Mouse (Mus musculus): Measurements from ENCODE around the gene Pear1. TPM values are rescaled to one million over a fixed set of nuclear protein-coding genes. Genes with fewer than 3 reads are reported as not detected.
"Not testable (repeated sequence)": the region's sequence is repeated elsewhere in the genome, so short reads cannot be mapped to it uniquely, and the experiment has no call there.

Pear1 gene
- 5.0 and 5.3 TPM in 2 replicates for polyA plus RNA-seq (2015; fragmentation: Nextera tagmentation; extraction: Ambion mirVana)

DNA sequence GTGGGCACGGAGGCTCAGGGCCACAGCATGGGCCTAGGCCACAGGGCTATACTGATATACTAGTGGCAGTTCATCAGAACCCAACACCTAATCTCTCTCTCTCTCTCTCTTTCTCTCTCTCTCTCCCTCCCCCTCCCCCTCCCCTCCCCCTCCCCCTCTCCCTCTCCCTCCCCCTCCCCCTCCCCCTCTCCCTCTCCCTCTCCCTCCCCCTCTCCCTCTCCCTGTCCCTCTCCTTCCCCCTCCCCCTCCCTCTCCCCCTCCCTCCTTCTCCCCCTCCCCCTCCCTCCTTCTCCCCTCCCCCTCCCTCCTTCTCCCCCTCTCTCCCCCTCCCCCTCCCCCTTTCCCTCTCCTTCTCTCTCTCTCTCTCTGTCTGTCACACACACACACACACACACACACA lies at the start of gene Pear1:
Pear1 (minus strand) TSS at position 101 of the 400 bp plus-strand sequence.
- not testable (repeated sequence) for DNase-seq; H3K9ac ChIP-seq; ATAC-seq (ENCODE audit: low read depth); H3K27me3 ChIP-seq; H3K36me3 ChIP-seq; H3K4me2 ChIP-seq; H3K27ac ChIP-seq; H3K4me1 ChIP-seq (replicated peaks); H3K9me3 ChIP-seq (replicated peaks); H3K4me3 ChIP-seq (replicated peaks)
- WGBS (ENCODE audit: insufficient replicate concordance): 76% methylated on average over 1 of the region's 1 CpGs

DNA sequence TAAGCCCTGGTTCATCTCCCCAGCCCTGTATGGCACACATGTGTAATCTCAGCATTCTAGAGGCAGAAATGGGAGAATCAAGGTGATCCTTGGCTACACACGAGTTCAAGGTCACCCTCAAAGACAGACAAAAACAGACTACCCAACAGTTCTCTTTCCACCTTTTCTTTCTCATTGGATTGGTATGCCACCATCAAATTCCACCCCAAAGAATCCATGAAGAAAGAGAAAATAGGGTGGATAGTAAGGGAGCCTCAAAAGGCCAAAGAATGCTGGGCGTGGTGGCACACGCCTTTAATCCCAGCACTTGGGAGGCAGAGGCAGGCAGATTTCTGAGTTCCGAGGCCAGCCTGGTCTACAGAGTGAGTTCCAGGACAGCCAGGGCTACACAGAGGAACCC lies 40.0 kb upstream of the Pear1 start:
- 79% methylated on average over 4 of the region's 4 CpGs for WGBS (ENCODE audit: insufficient replicate concordance)
- H3K9me3 ChIP-seq (replicated peaks): not testable (repeated sequence)

DNA sequence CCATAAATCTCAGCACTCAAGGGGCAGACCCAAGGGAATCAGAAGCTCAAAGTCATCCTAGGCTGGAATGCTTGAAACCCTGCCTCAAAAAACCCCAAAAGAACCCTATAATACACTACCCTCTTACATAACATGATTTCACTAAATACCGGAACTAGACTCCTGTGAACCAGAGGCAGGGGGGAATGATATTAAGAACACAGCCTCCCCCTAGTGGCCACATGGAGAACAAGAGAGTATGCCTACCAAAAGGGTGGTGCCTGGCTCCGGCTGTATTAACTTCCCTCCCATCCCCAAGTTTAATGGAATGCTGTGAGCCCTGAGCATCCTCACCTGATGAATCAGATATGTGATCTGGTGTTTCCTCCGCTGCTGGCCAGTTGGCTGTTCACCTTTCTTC lies 35.7 kb upstream of the Pear1 start:
- no peak overlapping the region for H3K9ac ChIP-seq
- 35% methylated on average over 3 of the region's 3 CpGs for WGBS (ENCODE audit: insufficient replicate concordance)
- ATAC-seq (ENCODE audit: low read depth): no peak
- no peak overlapping the region for H3K4me3 ChIP-seq (replicated peaks)
- DNase-seq: peak; percentile 19
- H3K36me3 ChIP-seq: peaks cover 80% of the 10 kb centered on the region
- H3K4me1 ChIP-seq (replicated peaks): no peaks in the 10 kb centered on the region
- H3K4me2 ChIP-seq: no peak overlapping the region
- no peaks in the 10 kb centered on the region for H3K9me3 ChIP-seq (replicated peaks)
- no peak overlapping the region for H3K27ac ChIP-seq
- no peaks in the 10 kb centered on the region for H3K27me3 ChIP-seq

More for the DNA sequence above, 40.0 kb upstream of the Pear1 start:
- not testable (repeated sequence) for H3K4me2 ChIP-seq; ATAC-seq (ENCODE audit: low read depth); H3K9ac ChIP-seq; DNase-seq; H3K27me3 ChIP-seq; H3K27ac ChIP-seq; H3K4me1 ChIP-seq (replicated peaks); H3K4me3 ChIP-seq (replicated peaks)
- H3K36me3 ChIP-seq: peaks cover 91% of the 10 kb centered on the region

DNA sequence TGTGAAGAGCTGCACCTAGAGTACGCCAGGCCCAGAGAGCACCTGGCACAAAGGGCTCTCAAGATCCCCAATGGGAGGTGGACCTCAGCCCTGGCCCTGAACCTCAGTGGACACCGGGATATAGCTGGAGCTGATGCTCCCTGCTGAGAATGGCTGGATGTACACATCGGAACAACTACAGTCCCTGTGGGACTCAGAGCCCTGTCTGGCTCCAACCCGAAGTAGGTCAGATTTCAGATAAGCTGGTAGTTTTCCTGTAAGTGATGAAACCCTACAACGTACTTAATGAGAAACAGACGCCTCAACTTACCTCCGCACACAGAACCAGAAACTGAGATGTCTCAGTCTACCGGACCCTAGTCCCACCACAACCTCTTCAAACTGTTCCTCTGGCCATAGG lies 33.6 kb upstream of the Pear1 start:
- Histone ChIP-seq H3K27ac (no peak overlapping the region), H3K36me3 (peaks cover 64% of the 10 kb centered on the region), H3K4me2 (no peak overlapping the region), H3K4me1 (replicated peaks) (no peaks in the 10 kb centered on the region), H3K9me3 (replicated peaks) (no peaks in the 10 kb centered on the region), H3K4me3 (replicated peaks) (no peak overlapping the region), H3K9ac (no peak overlapping the region), H3K27me3 (no peaks in the 10 kb centered on the region)
- no peak for DNase-seq
- WGBS (ENCODE audit: insufficient replicate concordance): 87% methylated on average over 8 of the region's 8 CpGs
- no peak for ATAC-seq (ENCODE audit: low read depth)

DNA sequence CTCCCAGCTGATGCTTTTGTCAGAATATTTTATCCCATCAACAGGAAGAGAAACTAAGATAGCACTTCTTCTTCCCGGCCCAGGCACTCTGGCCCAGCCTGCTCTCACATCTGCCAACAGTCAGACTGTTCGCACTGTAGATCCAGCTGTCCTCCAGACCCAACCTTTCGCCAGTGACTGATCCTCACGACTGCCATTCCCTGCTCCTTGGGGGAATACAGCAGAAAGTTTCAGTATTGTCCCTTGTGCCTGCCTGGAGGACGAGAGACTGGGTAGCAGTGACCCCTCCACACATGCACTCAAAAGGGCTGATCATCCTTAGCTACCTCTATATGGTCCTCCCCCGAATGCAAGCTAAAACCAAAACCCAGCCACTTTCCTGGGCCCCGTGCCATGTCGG lies 31.8 kb upstream of the Pear1 start:
- Histone ChIP-seq H3K4me1 (replicated peaks) (no peaks in the 10 kb centered on the region), H3K4me3 (replicated peaks) (no peak overlapping the region), H3K4me2 (no peak overlapping the region), H3K9me3 (replicated peaks) (no peaks in the 10 kb centered on the region), H3K27me3 (no peaks in the 10 kb centered on the region), H3K27ac (no peak overlapping the region), H3K9ac (no peak overlapping the region), H3K36me3 (peaks cover 47% of the 10 kb centered on the region)
- DNase-seq (no peak), ATAC-seq (ENCODE audit: low read depth) (no peak)
- WGBS (ENCODE audit: insufficient replicate concordance): 75% methylated on average over 8 of the region's 8 CpGs

DNA sequence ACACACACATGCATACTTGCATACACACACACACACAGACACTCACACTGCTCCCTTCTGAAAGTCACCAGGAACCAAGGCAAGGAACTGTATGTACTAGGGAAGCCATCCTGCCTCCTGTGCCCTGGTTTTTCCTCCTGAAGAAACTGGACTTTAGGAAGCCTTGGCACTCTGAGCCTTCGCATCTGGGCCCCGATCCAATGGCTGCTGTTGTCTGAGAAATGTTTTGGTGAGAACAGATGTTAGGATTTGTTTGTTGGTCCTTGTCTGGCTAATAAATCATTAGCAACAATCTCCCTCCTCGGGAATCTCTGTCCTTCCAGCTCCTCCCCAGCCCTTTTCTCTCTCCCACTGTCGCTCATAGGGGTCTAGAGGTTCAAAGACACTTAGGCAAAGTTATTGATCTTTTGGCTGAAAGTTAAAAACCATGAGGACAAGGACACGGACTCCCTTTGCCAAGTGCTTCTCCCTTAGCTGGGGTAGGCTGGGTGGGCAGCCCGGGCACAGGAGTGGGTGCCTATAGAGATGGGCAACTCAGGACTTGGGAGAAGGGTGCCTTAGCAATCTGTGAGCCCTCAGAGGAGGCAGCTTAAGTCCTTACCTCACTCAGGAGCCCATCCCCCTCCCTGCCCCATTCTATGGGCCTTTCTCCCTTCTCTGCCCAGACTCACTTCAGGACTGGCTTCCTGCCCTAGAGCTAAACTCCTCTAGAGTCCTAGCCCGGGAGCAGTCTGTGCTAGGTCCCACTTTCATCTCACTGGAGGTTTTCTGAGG lies 30.9 kb upstream of the Pear1 start:
- Histone ChIP-seq H3K27me3 (no peaks in the 10 kb centered on the region), H3K4me1 (replicated peaks) (no peaks in the 10 kb centered on the region), H3K9me3 (replicated peaks) (no peaks in the 10 kb centered on the region), H3K4me2 (no peak overlapping the region), H3K27ac (no peak overlapping the region), H3K4me3 (replicated peaks) (no peak overlapping the region), H3K9ac (no peak overlapping the region), H3K36me3 (peaks cover 39% of the 10 kb centered on the region)
- ATAC-seq (ENCODE audit: low read depth): no peak
- DNase-seq: no peak
- WGBS (ENCODE audit: insufficient replicate concordance): 61% methylated on average over 7 of the region's 7 CpGs

DNA sequence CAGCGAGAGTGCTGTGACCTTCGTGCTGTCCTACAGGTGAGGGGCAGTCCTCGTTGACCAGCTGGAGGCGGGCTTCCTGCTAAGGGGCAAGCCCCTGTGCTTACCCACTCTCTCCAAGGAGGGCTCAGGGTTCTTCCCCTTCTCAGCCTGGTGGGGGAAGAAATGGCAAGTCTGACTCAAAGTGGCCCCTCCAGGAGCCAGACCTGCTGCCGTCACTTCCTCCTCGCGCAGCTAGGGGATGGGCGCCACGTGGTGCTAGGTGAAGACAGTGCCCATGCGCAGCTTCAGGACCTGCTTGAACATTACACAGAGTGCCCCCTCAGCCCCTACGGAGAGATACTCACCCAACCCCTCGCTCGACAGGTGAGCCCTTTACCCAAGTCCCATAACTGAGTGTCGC lies 25.0 kb upstream of the Pear1 start:
- Histone ChIP-seq H3K4me3 (replicated peaks) (no peak overlapping the region), H3K9me3 (replicated peaks) (no peaks in the 10 kb centered on the region), H3K27ac (no peak overlapping the region), H3K4me1 (replicated peaks) (0 out of 2 replicates have a peak, but pooled peaks cover 5% of the 10 kb centered on the region), H3K36me3 (no peaks in the 10 kb centered on the region), H3K9ac (no peak overlapping the region), H3K27me3 (no peaks in the 10 kb centered on the region), H3K4me2 (no peak overlapping the region)
- ATAC-seq (ENCODE audit: low read depth) (no peak), DNase-seq (no peak)
- WGBS (ENCODE audit: insufficient replicate concordance): 58% methylated on average over 14 of the region's 14 CpGs

DNA sequence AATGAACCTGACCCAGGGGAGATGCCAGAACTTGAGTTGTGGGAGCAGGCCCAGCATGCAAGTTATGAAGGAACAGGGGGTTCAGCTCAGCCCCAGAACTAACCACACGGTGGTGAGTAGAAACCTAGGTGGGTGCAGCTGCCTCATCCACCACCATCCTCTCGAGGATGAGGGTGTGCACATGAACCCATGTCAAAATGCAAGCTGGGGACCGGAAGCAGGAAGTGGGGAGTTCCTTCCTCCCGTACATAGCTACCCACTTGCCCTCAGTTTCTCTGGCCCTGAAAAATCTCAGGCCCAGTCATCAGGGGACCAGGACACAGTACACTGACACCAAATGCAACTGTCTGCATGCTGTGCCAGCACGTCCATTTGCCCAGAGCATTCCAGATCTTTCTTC lies 23.6 kb upstream of the Pear1 start:
- Histone ChIP-seq H3K36me3 (no peaks in the 10 kb centered on the region), H3K27ac (no peak overlapping the region), H3K4me3 (replicated peaks) (no peak overlapping the region), H3K4me1 (replicated peaks) (0 out of 2 replicates have a peak, but pooled peaks cover 5% of the 10 kb centered on the region), H3K9ac (no peak overlapping the region), H3K27me3 (no peaks in the 10 kb centered on the region), H3K4me2 (no peak overlapping the region), H3K9me3 (replicated peaks) (no peaks in the 10 kb centered on the region)
- ATAC-seq (ENCODE audit: low read depth) (no peak), DNase-seq (no peak)
- WGBS (ENCODE audit: insufficient replicate concordance): 24% methylated on average over 5 of the region's 5 CpGs

DNA sequence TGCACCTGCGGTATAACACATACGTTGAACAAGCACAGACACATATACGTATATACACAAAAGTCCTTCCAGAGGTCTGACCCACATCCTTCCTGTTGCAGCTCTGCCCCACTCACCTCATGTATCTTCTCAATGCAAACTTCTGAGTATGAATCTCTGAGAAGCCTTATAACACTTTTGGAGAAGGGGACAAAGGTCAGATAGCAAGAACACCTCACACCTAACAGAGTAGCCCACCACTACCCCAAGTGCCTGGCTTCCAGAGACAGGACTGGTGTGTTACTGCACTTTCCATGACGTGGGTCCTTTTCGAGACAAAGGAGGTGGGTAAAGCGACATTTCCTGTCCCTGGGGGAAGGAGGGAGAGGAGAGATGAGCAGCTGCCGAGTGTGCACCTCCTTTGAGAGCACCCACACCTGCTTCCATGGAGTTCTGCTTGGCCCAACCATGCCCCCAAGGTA lies 22.6 kb upstream of the Pear1 start, which contains the start of gene Sh2d2a:
Sh2d2a (plus strand) TSS at position 106 of the 461 bp plus-strand sequence.
- Histone ChIP-seq H3K4me2 (no peak within 1 kb of the TSS), H3K36me3 (no peaks in the 10 kb centered on the region), H3K4me1 (replicated peaks) (0 out of 2 replicates have a peak, but pooled peaks cover 5% of the 10 kb centered on the region), H3K9ac (no peak within 1 kb of the TSS), H3K27me3 (no peaks in the 10 kb centered on the region), H3K4me3 (replicated peaks) (no peak within 1 kb of the TSS), H3K9me3 (replicated peaks) (no peaks in the 10 kb centered on the region), H3K27ac (no peak within 1 kb of the TSS)
- DNase-seq (no peak), ATAC-seq (ENCODE audit: low read depth) (no peak)
- 37% methylated on average over 7 of the region's 7 CpGs for WGBS (ENCODE audit: insufficient replicate concordance)

DNA sequence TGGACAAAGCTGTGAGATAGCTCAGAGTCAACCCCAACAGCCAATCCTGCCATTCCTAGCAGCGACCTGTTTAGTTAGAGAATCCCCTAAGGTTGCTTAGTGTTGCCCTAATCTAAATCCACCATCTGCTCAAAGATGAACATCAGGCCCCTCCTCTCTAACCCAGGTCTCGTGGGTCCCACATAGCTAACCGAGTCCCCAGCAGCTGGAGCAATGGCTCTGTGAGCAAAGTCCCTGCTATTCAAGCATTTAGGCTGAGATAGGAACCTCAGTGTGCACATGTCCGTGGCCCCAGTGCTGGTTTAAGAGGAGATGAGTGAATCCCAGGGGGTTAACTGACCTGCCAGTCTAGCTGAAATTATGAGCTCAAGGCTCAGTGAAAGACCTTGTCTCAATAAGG lies 22.1 kb upstream of the Pear1 start:
- WGBS (ENCODE audit: insufficient replicate concordance): 40% methylated on average over 4 of the region's 4 CpGs

DNA sequence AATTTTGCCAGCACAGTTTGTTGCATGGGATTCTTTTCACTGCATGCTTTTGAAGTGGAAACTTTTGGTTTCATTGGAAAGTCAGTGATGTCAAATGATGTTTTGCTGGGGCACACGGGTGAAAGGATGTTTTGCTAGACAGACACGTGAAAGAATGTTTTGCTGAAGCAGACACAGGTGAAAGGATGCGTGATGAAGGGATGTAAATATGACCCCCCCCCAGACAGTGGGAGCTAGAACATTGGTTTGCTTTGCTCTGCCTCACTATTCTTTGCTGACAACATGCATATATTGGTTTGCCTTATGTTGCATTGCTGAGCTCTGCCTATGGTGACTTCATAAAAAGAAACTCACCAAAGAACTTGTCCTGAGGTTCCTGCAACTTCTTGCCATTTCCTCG lies 20.9 kb upstream of the Pear1 start:
- WGBS (ENCODE audit: insufficient replicate concordance): 62% methylated on average over 4 of the region's 4 CpGs
- DNase-seq: no peak
- H3K36me3 ChIP-seq: no peaks in the 10 kb centered on the region
- ATAC-seq (ENCODE audit: low read depth): no peak
- no peak overlapping the region for H3K4me3 ChIP-seq (replicated peaks)
- H3K9ac ChIP-seq: no peak overlapping the region
- no peaks in the 10 kb centered on the region for H3K9me3 ChIP-seq (replicated peaks)
- 0 out of 2 replicates have a peak, but pooled peaks cover 5% of the 10 kb centered on the region for H3K4me1 ChIP-seq (replicated peaks)
- no peak overlapping the region for H3K27ac ChIP-seq
- no peak overlapping the region for H3K4me2 ChIP-seq
- 0 out of 2 replicates have a peak, but pooled peaks cover under 1% of the 10 kb centered on the region for H3K27me3 ChIP-seq

More for the DNA sequence above, 22.1 kb upstream of the Pear1 start:
- DNase-seq (no peak), ATAC-seq (ENCODE audit: low read depth) (no peak)
- no peak overlapping the region for H3K4me2 ChIP-seq
- 0 out of 2 replicates have a peak, but pooled peaks cover 5% of the 10 kb centered on the region for H3K4me1 ChIP-seq (replicated peaks)
- no peaks in the 10 kb centered on the region for H3K9me3 ChIP-seq (replicated peaks)
- H3K36me3 ChIP-seq: no peaks in the 10 kb centered on the region
- no peaks in the 10 kb centered on the region for H3K27me3 ChIP-seq
- H3K27ac ChIP-seq: no peak overlapping the region
- no peak overlapping the region for H3K4me3 ChIP-seq (replicated peaks)
- H3K9ac ChIP-seq: no peak overlapping the region

DNA sequence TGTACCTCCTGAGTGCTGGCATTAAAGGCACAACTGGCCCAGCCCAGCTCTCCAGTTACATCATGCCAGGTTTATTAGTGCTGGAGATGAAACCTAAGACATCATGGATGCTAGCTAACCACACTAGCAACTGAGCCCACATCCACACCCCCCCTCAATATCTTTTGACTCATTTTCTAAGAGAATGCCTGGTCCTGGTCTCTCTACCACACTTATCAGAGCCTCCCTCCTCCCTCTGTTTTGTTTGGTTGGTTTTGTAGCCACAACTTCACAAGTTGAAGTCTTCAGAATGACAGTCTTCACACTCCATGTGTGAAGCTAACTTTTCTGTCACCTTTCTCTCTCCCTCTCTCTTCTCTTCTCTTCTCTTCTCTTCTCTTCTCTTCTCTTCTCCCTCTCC lies 16.8 kb upstream of the Pear1 start:
- DNase-seq: no peak
- Histone ChIP-seq H3K4me3 (replicated peaks) (no peak overlapping the region), H3K27ac (no peak overlapping the region), H3K9ac (no peak overlapping the region), H3K9me3 (replicated peaks) (no peaks in the 10 kb centered on the region), H3K4me1 (replicated peaks) (no peaks in the 10 kb centered on the region), H3K4me2 (no peak overlapping the region), H3K27me3 (peaks cover 11% of the 10 kb centered on the region), H3K36me3 (no peaks in the 10 kb centered on the region)
- ATAC-seq (ENCODE audit: low read depth): no peak

Data from liver, embryonic 13.5 days (tissue).